Mouse (Mus musculus) cortical plate, adult 2 months (tissue): ENCODE measurements at regions not wholly inside any gene's neighbourhood (a gene's known extent, or its start where the extent isn't known, plus 50 kb on each side); places are given as distances from the start of the nearest gene placed in this dataset.

Source experiments
- H3K27ac ChIP-seq: fragments of 200-500 bp; 2 replicates; pipeline ENCODE4 v1.5.1; 2012; ENCODE audit warnings: low read length, control low read depth, inconsistent platforms; ENCODE audit not compliant: insufficient read depth
- H3K4me1 ChIP-seq: fragments of 200-500 bp; 2 replicates; pipeline ENCODE4 v1.6.1; 2011; ENCODE audit warnings: low read length; ENCODE audit not compliant: control insufficient read depth, insufficient read depth
- H3K4me3 ChIP-seq: fragments of 200-500 bp; 2 replicates; pipeline ENCODE4 v1.5.1; 2011; ENCODE audit warnings: mild to moderate bottlenecking, low read length, control low read depth; ENCODE audit not compliant: insufficient read depth
- CTCF ChIP-seq: fragments of 200-500 bp; IDR thresholded peaks from 2 replicates; pipeline ENCODE4 v1.5.1; 2011; ENCODE audit warnings: mild to moderate bottlenecking, control low read depth, low read length; ENCODE audit not compliant: insufficient read depth; ENCODE audit errors: extremely low read depth
- POLR2A ChIP-seq: fragments of 200-500 bp; IDR thresholded peaks from 2 replicates; pipeline ENCODE4 v1.6.1; 2011; ENCODE audit warnings: mild to moderate bottlenecking, low read length, control low read depth; ENCODE audit not compliant: insufficient read depth; ENCODE audit errors: extremely low read depth

DNA sequence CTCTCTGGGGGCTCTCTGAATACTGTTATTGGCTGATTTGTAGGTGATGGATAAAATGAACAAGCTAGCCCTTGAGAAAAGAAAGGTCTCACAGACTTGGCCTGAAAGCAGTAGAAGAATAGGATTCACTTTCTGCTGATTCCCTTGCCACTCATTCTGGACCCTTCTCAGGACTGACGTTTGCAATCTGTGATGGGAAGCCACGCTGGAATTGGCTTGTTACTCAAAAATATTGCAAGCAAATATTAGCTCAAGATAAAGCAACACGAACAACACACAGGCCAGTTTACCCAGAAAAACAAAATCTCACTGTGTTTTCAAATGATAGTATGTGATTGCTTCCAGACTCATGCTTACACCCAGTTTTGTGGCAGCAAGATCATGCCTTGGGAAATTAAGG, 137.7 kb upstream of the Id2 start:
- Histone ChIP-seq H3K27ac (no peak overlapping the region), H3K4me1 (no peaks in the 10 kb centered on the region), H3K4me3 (no peak overlapping the region)
- no peak for TF ChIP-seq POLR2A
- no peak for TF ChIP-seq CTCF

DNA sequence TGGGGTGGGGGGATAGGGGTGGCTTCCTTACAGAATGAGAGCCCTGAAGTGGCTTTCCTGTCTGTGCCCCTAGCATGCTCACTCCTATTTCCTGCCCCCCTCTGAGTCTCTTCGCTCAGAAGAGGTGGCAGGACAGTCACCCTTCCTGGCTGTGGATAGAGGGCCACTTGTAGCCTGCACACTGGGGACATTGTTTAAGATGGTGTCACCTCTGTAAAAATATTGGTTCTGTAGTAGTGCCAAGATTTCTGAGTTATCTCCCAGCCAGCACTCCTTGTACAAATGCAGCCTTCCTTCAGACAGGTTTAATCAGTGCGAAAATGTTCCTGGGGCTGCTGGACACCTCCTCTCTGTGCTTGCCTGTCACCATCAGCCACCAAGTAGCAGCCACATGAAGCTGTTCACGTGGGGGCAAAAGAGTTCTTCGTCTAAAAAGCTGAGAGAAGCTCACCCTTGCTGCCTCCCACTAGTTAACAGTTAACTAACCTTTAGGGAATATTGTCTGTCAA, 136.1 kb upstream of the Id2 start:
- no peak for TF ChIP-seq POLR2A
- TF ChIP-seq CTCF, result no peak
- Histone ChIP-seq H3K4me3 (no peak overlapping the region), H3K4me1 (no peaks in the 10 kb centered on the region), H3K27ac (no peak overlapping the region)

DNA sequence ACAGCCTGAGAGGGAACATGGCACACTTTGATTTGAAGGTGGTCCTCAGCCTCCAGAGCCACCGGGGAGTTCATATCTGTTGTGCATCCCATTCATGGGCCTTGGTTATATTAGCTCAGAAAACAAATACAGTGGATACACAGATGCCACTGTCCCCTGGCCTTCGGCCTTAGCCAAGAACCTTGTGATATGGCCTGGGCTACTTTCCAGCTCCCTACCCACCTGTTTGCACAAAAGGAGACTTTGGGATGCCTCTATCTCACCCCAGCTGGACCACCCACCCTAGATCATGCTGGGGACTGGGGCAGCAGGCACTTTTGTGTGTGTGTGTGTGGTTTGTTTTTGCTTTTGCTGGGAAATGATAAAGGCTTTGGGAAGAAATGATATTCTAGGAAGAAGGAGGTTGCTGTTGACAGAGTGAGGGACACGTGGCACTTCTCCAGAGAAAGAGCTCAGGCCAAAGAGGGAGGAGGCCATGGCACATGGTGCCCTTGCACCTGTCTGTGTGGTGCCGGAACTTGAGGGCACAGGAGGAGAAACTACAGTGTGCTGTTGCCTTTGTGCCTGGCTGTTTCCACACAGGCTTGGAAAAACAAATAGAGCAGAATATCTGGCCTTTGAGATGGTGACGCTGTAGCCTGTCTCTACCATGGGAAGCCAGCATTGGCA, 135.6 kb upstream of the Id2 start:
- no peak overlapping the region for H3K27ac ChIP-seq
- TF ChIP-seq POLR2A, result no peak
- no peaks in the 10 kb centered on the region for H3K4me1 ChIP-seq
- no peak overlapping the region for H3K4me3 ChIP-seq

DNA sequence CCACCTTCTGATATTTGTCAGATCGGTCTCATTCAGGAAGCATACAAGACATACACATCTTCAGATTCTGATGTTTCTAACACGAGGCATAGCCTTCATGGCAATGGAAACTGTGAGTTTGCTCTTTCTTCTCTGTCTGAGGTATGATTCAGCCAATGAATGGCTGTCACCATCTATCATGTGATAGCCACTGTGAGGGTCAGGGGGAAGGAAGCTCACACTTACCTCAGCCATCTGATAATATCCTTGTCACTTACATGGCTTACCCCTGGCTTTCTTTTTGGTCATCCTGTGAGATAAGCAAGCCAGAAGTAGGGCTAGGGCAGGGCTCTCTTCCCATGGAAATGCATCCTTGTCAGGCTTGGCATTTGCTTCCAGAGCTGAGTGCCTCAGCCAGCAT, 131.8 kb upstream of the Id2 start:
- H3K27ac ChIP-seq, result no peak overlapping the region
- no peaks in the 10 kb centered on the region for H3K4me1 ChIP-seq
- H3K4me3 ChIP-seq, result no peak overlapping the region
- TF ChIP-seq POLR2A, result no peak
- TF ChIP-seq CTCF, result no peak

DNA sequence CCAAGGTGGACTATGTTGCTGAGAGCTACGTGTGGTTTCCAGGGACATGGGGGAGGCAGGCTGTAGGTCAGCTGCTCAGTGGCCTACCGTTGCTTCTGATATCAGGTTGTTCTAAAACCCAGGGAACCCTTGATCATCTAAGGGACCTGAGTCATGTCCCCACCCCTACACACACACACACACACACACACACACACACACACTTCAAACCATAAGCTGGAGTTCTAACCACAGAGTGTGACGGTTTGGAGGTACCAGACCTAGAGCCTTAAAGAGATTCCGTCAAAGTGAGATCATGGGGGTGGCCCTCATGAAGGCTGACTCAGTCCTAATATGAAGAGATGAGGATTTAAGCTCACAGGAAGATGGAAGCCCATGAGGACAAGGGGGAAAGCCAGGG, 130.8 kb upstream of the Id2 start:
- no peak overlapping the region for H3K27ac ChIP-seq
- H3K4me1 ChIP-seq, result no peaks in the 10 kb centered on the region
- no peak overlapping the region for H3K4me3 ChIP-seq
- TF ChIP-seq POLR2A (no peak), CTCF (no peak)

DNA sequence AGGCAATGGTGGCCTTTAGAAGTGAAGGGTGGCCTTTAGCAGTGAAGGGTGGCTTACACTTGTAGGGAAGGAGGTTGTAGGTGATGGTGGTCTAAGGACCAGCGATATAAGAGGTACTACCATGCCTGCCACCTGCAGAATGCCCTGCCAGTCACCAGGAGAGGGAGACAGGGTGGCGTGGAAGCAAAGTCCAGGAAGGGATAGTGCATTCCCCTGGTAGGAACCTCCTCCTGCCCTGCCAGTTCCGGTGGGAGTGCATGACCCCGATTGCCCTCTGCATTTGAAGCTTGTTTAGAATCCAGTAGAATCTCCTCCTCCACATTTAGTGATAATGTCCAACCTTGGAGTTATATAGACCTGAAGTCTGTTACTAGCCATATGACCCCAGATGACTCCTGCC, 127.7 kb upstream of the Id2 start:
- Histone ChIP-seq H3K27ac (no peak overlapping the region), H3K4me3 (no peak overlapping the region), H3K4me1 (no peaks in the 10 kb centered on the region)
- TF ChIP-seq CTCF (no peak), POLR2A (no peak)

DNA sequence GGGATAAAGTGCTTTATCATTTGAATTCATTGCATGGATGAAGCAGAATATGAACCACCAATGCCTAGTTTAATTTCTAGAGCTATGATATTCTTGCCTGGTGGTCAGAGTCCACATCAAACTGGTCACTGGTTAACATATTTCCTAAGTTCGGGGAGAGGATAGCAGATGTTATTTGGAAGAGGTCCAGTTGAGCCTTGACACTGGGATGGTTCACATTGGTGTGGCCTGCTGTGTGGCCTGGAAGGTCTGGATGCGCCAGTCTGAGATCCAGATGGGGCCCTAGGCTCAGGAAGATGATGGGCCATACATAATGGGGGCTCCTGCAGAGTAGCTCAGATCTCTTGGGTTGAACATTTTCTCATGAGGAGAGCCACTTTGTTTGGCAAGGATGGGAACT, 127.3 kb upstream of the Id2 start:
- no peak overlapping the region for H3K27ac ChIP-seq
- H3K4me3 ChIP-seq, result no peak overlapping the region
- no peaks in the 10 kb centered on the region for H3K4me1 ChIP-seq
- no peak for TF ChIP-seq CTCF
- TF ChIP-seq POLR2A, result no peak

DNA sequence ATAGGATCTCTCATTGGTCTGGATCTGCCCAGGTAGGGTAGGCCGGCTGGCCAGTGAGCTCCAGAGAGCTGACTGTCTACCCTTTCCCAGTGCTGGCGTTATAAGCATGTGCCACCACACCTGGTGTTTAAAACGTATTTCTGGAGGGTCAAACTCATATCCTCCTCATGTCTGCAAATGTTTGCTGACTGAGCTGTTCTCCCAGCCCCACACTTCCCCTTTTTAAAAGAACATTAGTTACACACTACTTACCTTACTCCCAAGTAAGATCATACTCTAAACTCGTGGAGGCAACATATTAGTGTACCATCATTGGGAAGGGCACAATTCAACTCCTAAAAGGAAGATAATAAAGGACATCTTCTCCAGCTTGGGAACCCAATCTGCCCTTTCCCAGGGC, 126.6 kb upstream of the Id2 start:
- Histone ChIP-seq H3K4me1 (no peaks in the 10 kb centered on the region), H3K27ac (no peak overlapping the region), H3K4me3 (no peak overlapping the region)
- TF ChIP-seq POLR2A, result no peak

DNA sequence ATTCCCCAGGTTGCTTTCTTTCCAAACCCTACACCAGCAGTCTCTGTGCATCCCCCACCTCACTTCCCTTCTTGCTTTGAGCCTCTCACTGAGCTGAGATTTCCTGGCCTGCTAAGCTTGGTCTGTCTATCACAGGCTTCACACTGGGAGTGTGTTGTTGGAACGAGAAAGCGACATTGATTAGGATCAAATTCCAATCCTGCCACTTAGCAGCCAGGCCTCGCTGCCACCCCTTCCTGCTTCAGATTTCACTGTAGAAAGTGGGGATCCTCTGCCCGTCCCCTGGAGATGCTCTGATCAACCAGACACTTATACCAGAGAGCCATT, 123.8 kb upstream of the Id2 start:
- TF ChIP-seq POLR2A (no peak), CTCF (no peak)
- no peak overlapping the region for H3K4me3 ChIP-seq
- no peak overlapping the region for H3K27ac ChIP-seq
- H3K4me1 ChIP-seq, result no peaks in the 10 kb centered on the region

DNA sequence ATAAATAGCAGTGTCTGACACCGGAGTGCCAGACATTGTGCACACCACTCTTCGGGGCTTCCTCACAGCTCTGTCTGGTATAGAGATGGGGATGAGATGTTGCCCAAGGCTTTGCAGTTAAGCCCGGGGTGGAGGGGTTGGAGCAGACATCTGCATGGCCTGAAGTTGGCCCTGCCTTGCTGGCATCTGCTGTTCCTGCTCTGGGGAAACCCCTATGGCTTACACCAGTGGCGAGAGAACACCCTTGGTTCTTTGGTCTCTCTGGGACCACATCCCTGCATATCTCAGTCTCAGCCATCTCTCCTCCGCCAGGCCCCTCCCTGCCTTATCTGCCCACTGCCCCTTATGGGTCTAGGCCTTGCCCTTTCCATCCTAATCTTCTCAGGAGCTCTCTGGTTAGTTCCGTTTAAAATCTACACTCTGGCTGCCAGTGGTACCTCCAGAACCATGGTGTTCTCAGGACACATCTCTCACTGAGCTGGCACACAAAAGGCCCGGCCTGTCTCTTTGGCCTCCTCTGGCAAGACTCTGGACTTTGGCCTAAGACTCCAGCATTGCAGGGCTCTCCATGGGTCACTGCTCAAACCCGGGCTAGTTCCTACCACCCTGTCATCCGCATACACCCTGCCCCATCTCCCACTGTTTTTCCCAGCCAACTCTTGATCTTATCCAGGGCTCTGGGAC, 123.3 kb upstream of the Id2 start:
- H3K4me3 ChIP-seq, result no peak overlapping the region
- H3K27ac ChIP-seq, result no peak overlapping the region
- no peaks in the 10 kb centered on the region for H3K4me1 ChIP-seq
- TF ChIP-seq CTCF, result no peak
- no peak for TF ChIP-seq POLR2A
